Mouse (Mus musculus): ENCODE results near the gene Cnr1. TPM values are rescaled to one million over a fixed set of nuclear protein-coding genes. Genes with fewer than 3 reads are reported as not detected.

The Cnr1 gene
- polyA plus RNA-seq (2012; ENCODE audit: low replicate concordance): not detected in 2 replicates

DNA sequence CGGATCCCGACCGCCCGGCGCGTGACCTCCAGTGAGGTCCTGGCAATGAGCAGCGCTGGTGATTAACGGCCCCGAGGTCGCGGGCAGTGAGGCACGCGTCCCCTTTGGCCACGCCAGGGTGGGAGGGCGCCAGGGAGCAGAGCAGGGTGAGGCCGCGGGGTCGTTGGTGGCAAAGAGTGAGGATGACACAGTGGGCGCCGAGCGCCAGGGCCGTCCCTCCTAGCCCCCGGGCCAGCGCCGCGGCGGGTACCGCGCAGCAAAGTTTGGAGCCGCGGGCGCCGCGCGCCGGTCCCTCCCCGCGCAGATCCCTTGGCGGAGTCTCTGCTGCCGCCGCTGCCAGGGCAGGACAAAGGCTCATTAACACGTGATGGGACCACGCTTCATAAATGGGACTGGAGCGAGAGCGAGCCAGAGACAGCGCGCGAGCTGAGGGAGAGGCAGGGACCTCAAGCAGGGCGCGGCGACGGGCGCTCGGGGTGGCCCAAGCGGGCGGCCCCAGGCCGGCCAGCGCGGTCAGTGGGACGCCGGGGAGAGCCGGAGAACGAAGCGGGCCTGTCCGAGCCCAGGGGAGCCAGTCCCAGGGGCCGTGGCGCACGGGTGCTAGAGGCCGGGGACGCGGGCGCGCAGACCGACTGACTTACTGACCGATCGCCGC is at the start of gene Cnr1:
Gene Cnr1 (plus strand): TSS at position 360 of the 655 bp plus-strand sequence.

Other genes with a start within 250 kb of the Cnr1 start
- gene Spaca1, start 125.6 kb downstream of the Cnr1 start, polyA plus RNA-seq (2012; ENCODE audit: low replicate concordance): 0.16 TPM in 1 of 2 replicates, not detected in the other